Mouse (Mus musculus): ENCODE measurements around the gene Pde10a. TPM values are rescaled to one million over a fixed set of nuclear protein-coding genes. Genes with fewer than 3 reads are reported as not detected.

Pde10a gene
- total and polyA plus RNA-seq, 2 experiments from 2014 or later: 8.2 to 38.5 TPM

DNA sequence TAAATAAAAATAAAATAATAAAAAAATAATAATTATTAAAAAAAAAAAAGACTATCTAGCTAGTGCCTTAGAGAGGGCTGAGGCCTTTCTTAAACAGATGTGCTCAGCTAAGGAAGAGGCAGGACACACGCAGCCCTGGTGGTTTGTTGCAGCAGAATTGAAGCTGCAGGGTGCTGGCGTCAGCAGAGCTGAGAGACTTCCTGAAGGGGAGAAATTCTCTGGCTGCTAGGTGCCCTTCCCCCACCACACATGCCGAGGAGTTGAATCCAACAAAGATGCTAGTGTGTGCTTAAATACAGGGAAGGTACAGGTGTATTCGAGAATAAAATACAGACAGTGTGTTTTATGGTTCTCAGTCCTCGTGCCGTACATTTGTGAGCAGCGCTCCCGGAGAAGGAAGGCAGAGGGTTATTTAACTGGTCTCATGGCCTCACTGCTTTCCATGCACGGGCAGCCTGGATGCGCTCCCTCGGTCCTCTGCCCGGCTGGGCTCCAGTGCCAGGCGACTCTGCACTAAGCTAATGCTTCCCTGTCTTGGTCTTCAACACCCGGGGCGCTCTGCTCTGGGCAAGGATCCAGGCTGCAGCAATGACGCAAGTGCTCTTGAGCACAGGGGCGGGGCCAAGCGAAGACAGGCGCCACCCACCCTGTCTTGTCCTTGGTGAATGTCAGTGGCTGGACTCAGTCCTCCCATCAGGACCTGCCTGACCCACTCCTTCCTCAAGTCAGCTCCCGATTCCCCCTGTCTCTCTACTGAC lies 19.3 kb upstream of the Pde10a start:
- DNase-seq (ENCODE audit: low spot score): peak; percentile 95
- Histone ChIP-seq H3K4me1 (ENCODE audit: insufficient read depth, low read length) (peaks cover 16% of the 10 kb centered on the region), H3K4me3 (ENCODE audit: low read length) (peak overlapping the region; percentile 22), H3K27ac (peak overlapping the region; percentile 80), H3K9ac (replicated peaks; ENCODE audit: low read length) (peak overlapping the region; percentile 31), H3K9me3 (ENCODE audit: low read length) (no peaks in the 10 kb centered on the region), H3K27me3 (ENCODE audit: insufficient read depth, low read length) (no peaks in the 10 kb centered on the region), H3K4me2 (ENCODE audit: low read depth, low read length) (peak overlapping the region; percentile 53), H3K36me3 (ENCODE audit: insufficient read depth, low read length) (no peaks in the 10 kb centered on the region)
- peak; percentile 43 for TF ChIP-seq CTCF (IDR thresholded peaks at IDR 0.05; ENCODE audit: low read depth)
- 2% methylated on average over 20 of the region's 20 CpGs for WGBS
- peak; percentile 87 for ATAC-seq

DNA sequence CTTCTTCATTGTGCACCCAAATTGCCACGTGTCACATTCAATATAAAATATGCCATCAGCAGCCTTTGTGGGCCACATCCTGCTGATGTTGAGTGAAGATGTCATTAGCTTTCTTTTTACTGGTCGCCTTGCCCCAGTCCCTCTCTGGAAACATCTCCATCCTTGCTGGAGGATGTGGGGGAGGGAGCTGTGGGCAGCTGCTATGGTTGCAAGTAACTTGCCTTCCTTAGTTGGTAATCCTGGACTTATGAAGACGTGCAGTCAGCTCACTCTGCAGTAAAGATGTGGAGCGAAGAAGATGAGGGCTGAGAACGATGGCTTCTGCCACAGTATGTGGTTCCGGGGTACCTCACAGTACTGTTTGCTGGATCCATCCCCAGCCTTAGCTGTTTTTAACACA lies 18.4 kb upstream of the Pde10a start:
- Histone ChIP-seq H3K9me3 (ENCODE audit: low read length) (no peaks in the 10 kb centered on the region), H3K4me1 (ENCODE audit: insufficient read depth, low read length) (peaks cover 16% of the 10 kb centered on the region), H3K9ac (replicated peaks; ENCODE audit: low read length) (no peak overlapping the region), H3K27ac (peak overlapping the region; percentile 80; the same call in 1 of the 2 replicates), H3K4me3 (ENCODE audit: low read length) (no peak overlapping the region), H3K36me3 (ENCODE audit: insufficient read depth, low read length) (no peaks in the 10 kb centered on the region), H3K4me2 (ENCODE audit: low read depth, low read length) (no peak overlapping the region), H3K27me3 (ENCODE audit: insufficient read depth, low read length) (no peaks in the 10 kb centered on the region)
- DNase-seq (ENCODE audit: low spot score) (no peak), ATAC-seq (no peak)
- 44% methylated on average over 6 of the region's 6 CpGs for WGBS
- no peak for TF ChIP-seq CTCF (IDR thresholded peaks at IDR 0.05; ENCODE audit: low read depth)

DNA sequence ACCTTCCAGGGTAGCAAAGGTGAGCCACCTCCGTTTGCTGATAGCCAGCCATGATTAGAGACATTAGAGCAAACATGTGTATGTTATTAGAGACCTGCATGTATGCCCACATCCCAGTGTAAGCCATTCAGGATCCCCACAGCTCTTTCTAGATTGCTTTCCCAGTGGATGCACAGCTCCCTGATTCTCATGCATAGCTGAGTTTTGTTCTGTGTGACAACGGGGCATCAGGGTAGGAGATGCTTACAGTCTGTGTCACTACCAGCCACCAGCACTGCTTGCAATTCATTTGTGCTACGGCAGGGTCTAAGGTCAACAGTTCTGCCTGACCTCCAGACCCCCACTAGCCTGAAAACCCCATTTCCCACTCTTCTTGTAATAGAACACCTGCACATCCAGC lies 17.5 kb upstream of the Pde10a start:
- Histone ChIP-seq H3K27ac (peak overlapping the region; percentile 82), H3K9me3 (ENCODE audit: low read length) (no peaks in the 10 kb centered on the region), H3K4me2 (ENCODE audit: low read depth, low read length) (peak overlapping the region; percentile 51), H3K27me3 (ENCODE audit: insufficient read depth, low read length) (no peaks in the 10 kb centered on the region), H3K9ac (replicated peaks; ENCODE audit: low read length) (no peak overlapping the region; the same call in 1 of the 2 replicates), H3K4me1 (ENCODE audit: insufficient read depth, low read length) (peaks cover 16% of the 10 kb centered on the region), H3K4me3 (ENCODE audit: low read length) (peak overlapping the region; percentile 18; the same call in 1 of the 2 replicates), H3K36me3 (ENCODE audit: insufficient read depth, low read length) (no peaks in the 10 kb centered on the region)
- ATAC-seq (0 out of 2 replicates have a peak, but pooled peaks have one; percentile 1), DNase-seq (ENCODE audit: low spot score) (no peak)
- TF ChIP-seq CTCF (IDR thresholded peaks at IDR 0.05; ENCODE audit: low read depth): no peak
- 3% methylated on average over 3 of the region's 3 CpGs for WGBS

DNA sequence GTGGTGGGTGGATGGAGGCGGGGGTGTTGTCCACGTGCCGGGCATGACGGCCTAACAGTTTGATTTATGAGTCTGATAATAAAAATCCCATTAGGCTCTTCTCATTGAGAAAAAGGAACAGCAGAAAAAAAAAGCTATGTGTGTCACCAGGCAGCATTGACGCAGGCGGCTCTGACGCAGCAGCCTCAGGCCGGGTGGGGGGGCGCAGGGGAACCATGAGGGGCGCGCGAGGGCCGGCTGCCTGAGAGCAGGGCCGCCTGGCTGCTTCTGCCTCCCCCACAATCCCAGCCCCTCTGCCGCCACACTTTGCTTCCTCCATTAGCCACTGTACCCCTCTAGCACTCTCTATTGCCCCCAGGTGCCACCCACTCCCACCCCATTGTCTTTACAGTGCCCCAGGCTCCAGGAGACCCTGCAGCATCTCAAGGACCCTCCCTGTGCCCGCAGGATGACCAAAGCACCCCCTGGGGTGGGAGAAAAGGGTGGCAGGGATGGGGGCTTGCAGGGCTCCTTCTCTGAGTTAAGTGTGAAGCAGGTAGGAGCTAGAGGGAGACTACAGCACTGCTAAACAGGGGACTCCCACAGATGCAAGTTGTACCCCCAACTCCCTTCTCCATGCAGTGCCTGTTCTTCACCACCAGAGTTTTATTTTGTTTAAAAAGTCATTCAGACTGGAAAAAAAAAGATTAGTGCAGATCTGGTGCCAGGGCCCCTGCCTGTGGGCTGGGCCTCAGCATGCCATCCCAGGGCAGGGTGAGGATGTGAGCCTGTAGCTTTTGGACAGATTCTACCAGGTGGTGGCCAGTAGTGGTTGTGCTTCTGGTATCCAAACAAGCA lies 16.6 kb upstream of the Pde10a start:
- H3K9me3 ChIP-seq (ENCODE audit: low read length): no peaks in the 10 kb centered on the region
- peaks cover 16% of the 10 kb centered on the region for H3K4me1 ChIP-seq (ENCODE audit: insufficient read depth, low read length)
- 4% methylated on average over 16 of the region's 16 CpGs for WGBS

DNA sequence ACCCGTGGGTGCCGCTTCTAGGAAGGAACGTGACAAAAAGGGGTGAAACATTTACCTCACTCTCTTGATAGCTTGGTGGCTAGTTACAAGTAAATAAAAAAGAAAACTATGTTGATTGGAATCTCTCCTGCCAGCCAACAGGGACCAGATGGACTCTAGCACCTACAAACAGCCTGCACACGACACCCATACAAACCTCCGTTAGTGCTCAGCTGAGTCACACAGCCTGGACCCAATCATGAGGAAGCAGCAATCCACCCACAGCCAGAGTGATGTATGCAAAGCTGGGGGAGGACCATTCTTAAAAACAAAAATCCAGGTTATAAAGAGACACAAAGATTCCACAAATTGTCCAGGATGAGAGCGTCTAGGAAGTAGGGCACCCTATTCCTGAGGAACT lies 9.2 kb upstream of the Pde10a start:
- 84% methylated on average over 6 of the region's 6 CpGs for WGBS
- no peaks in the 10 kb centered on the region for H3K4me1 ChIP-seq (ENCODE audit: insufficient read depth, low read length)
- no peak for TF ChIP-seq CTCF (IDR thresholded peaks at IDR 0.05; ENCODE audit: low read depth)

More for the DNA sequence above, 16.6 kb upstream of the Pde10a start:
- Histone ChIP-seq H3K4me3 (ENCODE audit: low read length) (peak overlapping the region; percentile 18), H3K4me2 (ENCODE audit: low read depth, low read length) (peak overlapping the region; percentile 51), H3K9ac (replicated peaks; ENCODE audit: low read length) (no peak overlapping the region), H3K27me3 (ENCODE audit: insufficient read depth, low read length) (no peaks in the 10 kb centered on the region), H3K36me3 (ENCODE audit: insufficient read depth, low read length) (no peaks in the 10 kb centered on the region), H3K27ac (peak overlapping the region; percentile 82)
- ATAC-seq: peak; percentile 91
- peak; percentile 94 for DNase-seq (ENCODE audit: low spot score)
- TF ChIP-seq CTCF (IDR thresholded peaks at IDR 0.05; ENCODE audit: low read depth): peak; percentile 57

DNA sequence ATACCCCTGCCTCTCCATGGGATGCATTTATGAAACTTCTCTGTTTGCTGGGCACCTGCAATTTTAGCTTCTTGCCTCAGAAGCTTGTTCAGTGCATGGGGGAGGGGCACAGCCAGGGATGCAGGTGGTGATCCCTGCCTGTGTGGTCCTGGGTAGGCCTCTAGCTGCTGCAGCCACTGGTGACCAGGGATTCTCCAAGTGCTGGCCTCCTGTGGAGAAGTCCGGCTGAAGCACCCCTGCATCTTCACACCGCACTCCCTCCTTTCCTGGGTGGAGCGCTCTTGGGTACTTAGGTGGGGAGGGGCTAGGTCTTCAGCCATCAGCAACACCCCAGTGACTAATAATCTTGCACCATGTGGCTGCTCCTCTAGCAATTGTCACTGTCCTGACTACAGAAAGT lies 1.2 kb upstream of the Pde10a start:
- no peaks in the 10 kb centered on the region for H3K36me3 ChIP-seq (ENCODE audit: insufficient read depth, low read length)
- peak overlapping the region; percentile 57 for H3K9ac ChIP-seq (replicated peaks; ENCODE audit: low read length)
- peak overlapping the region; percentile 86 for H3K27ac ChIP-seq
- H3K27me3 ChIP-seq (ENCODE audit: insufficient read depth, low read length): no peaks in the 10 kb centered on the region
- H3K4me2 ChIP-seq (ENCODE audit: low read depth, low read length): peak overlapping the region; percentile 91
- 12% methylated on average over 3 of the region's 3 CpGs for WGBS
- DNase-seq (ENCODE audit: low spot score) (peak; percentile 17), ATAC-seq (peak; percentile 28)
- H3K9me3 ChIP-seq (ENCODE audit: low read length): no peaks in the 10 kb centered on the region
- TF ChIP-seq CTCF (IDR thresholded peaks at IDR 0.05; ENCODE audit: low read depth): no peak
- H3K4me1 ChIP-seq (ENCODE audit: insufficient read depth, low read length): peaks cover 13% of the 10 kb centered on the region
- peak overlapping the region; percentile 52 for H3K4me3 ChIP-seq (ENCODE audit: low read length)

More for the DNA sequence above, 9.2 kb upstream of the Pde10a start:
- no peaks in the 10 kb centered on the region for H3K27me3 ChIP-seq (ENCODE audit: insufficient read depth, low read length)
- no peak overlapping the region for H3K9ac ChIP-seq (replicated peaks; ENCODE audit: low read length)
- H3K4me3 ChIP-seq (ENCODE audit: low read length): no peak overlapping the region
- H3K4me2 ChIP-seq (ENCODE audit: low read depth, low read length): no peak overlapping the region
- H3K9me3 ChIP-seq (ENCODE audit: low read length): no peaks in the 10 kb centered on the region
- no peaks in the 10 kb centered on the region for H3K36me3 ChIP-seq (ENCODE audit: insufficient read depth, low read length)
- no peak overlapping the region for H3K27ac ChIP-seq
- DNase-seq (ENCODE audit: low spot score) (no peak), ATAC-seq (no peak)

All from hindbrain, postnatal 0 days (tissue).